Comparison of ENCODE assay signal across 8 mouse cellular contexts in the genomic region with DNA sequence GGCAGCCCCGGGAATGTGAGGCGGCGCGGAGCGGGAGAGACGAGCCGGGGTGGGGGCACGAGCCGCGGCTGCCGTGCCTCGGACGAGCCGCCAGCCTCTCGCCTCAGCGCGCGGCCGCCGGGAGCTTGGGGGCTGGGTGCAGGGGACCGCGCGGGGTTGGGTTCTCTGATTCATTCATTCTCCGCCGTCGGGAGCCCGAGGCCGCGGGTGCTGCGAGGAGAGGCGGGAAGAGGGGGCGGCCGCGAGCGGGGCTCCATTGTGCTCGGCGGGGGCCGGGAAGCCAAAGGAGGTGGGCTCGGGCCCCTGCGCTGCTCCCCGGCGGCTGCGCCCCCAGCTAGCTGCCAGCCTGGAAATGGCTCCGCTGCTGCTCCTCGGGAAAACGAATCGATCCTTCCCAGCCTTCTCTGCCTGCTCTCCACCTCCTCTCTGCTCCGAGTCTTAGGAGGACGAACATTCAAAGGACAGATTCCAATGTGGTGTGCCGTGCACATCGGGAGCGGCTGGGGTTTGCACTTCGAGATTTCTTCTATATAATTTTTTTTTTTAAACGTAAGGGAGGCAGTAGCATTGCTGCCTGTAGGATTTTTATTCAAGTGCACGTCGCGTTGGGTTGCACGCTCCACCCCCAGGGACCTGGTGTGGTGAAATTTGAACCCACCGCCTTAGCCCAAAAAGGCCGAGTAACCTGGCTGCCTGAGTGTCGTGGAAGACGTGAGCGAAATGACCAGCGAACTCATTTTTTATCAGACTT. TPM values are rescaled to one million over a fixed set of nuclear protein-coding genes. Genes with fewer than 3 reads are reported as not detected.
DNase-seq lines count a peak whose midpoint lies in the region; ATAC-seq and TF ChIP-seq lines count a peak whose summit lies in the region.

No protein-coding gene starts in this region.

- peak overlapping the region; percentile 90 for H3K9ac ChIP-seq in embryonic facial prominence, embryonic 11.5 days (replicated peaks; ENCODE audit: low read length)
- peak overlapping the region; percentile 91 for H3K9ac ChIP-seq in heart, embryonic 15.5 days
- peak overlapping the region; percentile 58 for H3K9ac ChIP-seq in lung, postnatal 0 days (replicated peaks; ENCODE audit: low read depth)

- TF ChIP-seq POLR2A in small intestine, adult 2 months (IDR thresholded peaks at IDR 0.05; ENCODE audit: low read depth, low read length): no peak

- no peaks in the 10 kb centered on the region for H3K36me3 ChIP-seq in embryonic facial prominence, embryonic 11.5 days (replicated peaks; ENCODE audit: control insufficient read depth, insufficient read depth, low read depth, low read length)
- no peaks in the 10 kb centered on the region for H3K36me3 ChIP-seq in heart, embryonic 15.5 days
- H3K36me3 ChIP-seq in lung, postnatal 0 days (ENCODE audit: insufficient read depth, low read length): no peaks in the 10 kb centered on the region
- no peaks in the 10 kb centered on the region for H3K36me3 ChIP-seq in small intestine, adult 2 months (ENCODE audit: control insufficient read depth, insufficient read depth, low read length)

- H3K27me3 ChIP-seq in embryonic facial prominence, embryonic 11.5 days (ENCODE audit: control insufficient read depth, insufficient read depth, low read length): no peaks in the 10 kb centered on the region
- H3K27me3 ChIP-seq in heart, embryonic 15.5 days: no peaks in the 10 kb centered on the region
- H3K27me3 ChIP-seq in lung, postnatal 0 days (replicated peaks; ENCODE audit: insufficient read depth, low read length): no peaks in the 10 kb centered on the region
- H3K27me3 ChIP-seq in small intestine, adult 2 months (ENCODE audit: control insufficient read depth, insufficient read depth, low read length): no peaks in the 10 kb centered on the region

- H3K4me3 ChIP-seq in embryonic facial prominence, embryonic 11.5 days (ENCODE audit: low read depth, low read length): peak overlapping the region; percentile 87
- H3K4me3 ChIP-seq in heart, embryonic 15.5 days: peak overlapping the region; percentile 86
- H3K4me3 ChIP-seq in lung, postnatal 0 days (ENCODE audit: low read depth, low read length): peak overlapping the region; percentile 94
- H3K4me3 ChIP-seq in small intestine, adult 2 months (ENCODE audit: low read depth, low read length): peak overlapping the region; percentile 77

- WGBS in embryonic facial prominence, embryonic 11.5 days: under 1% methylated on average over 56 of the region's 64 CpGs
- under 1% methylated on average over 50 of the region's 64 CpGs for WGBS in heart, embryonic 15.5 days
- under 1% methylated on average over 28 of the region's 64 CpGs for WGBS in lung, postnatal 0 days
- under 1% methylated on average over 64 of the region's 64 CpGs for WGBS in small intestine, adult 2 months

- ATAC-seq in embryonic facial prominence, embryonic 11.5 days (replicated peaks; ENCODE audit: insufficient number of reproducible peaks, low FRiP score, low TSS enrichment, low read depth): peak; percentile 68
- ATAC-seq in heart, embryonic 15.5 days (replicated peaks; ENCODE audit: insufficient number of reproducible peaks, insufficient read depth, low FRiP score, low read depth): peak; percentile 41
- ATAC-seq in lung, postnatal 0 days: peak; percentile 36

- DNase-seq in cerebellum, adult 9-10 months: peak; percentile 55
- no peak for DNase-seq in cerebellum, adult 9-11 months
- peak; percentile 39 for DNase-seq in MEL-GATA-1-ER (ENCODE audit: extremely low read depth, low read depth)
- DNase-seq in embryonic facial prominence, embryonic 11.5 days (ENCODE audit: low spot score): peak; percentile 78
- DNase-seq in kidney, postnatal 25 days: peak; percentile 34 to 59
- DNase-seq in lung, postnatal 0 days (ENCODE audit: low spot score): peak; percentile 55

- H3K4me1 ChIP-seq in embryonic facial prominence, embryonic 11.5 days (ENCODE audit: control insufficient read depth, insufficient read depth, low read length): peaks cover 3% of the 10 kb centered on the region; the same call in 1 of the 2 replicates
- H3K4me1 ChIP-seq in heart, embryonic 15.5 days (replicated peaks): peaks cover 5% of the 10 kb centered on the region
- no peaks in the 10 kb centered on the region; the same call in 1 of the 2 replicates for H3K4me1 ChIP-seq in lung, postnatal 0 days (ENCODE audit: insufficient read depth, low read depth, low read length)
- H3K4me1 ChIP-seq in small intestine, adult 2 months (ENCODE audit: control insufficient read depth, insufficient read depth, insufficient read length, low read length): no peaks in the 10 kb centered on the region

- TF ChIP-seq EP300 in lung, postnatal 0 days (IDR thresholded peaks at IDR 0.05): no peak

- peak overlapping the region; percentile 96 for H3K27ac ChIP-seq in embryonic facial prominence, embryonic 11.5 days (replicated peaks; ENCODE audit: low read depth, low read length)
- H3K27ac ChIP-seq in heart, embryonic 15.5 days: peak overlapping the region; percentile 97
- peak overlapping the region; percentile 92 for H3K27ac ChIP-seq in lung, postnatal 0 days (ENCODE audit: low read length)
- peak overlapping the region; percentile 41 for H3K27ac ChIP-seq in small intestine, adult 2 months (ENCODE audit: insufficient read depth, low read depth, low read length)

- TF ChIP-seq CTCF in lung, postnatal 0 days (IDR thresholded peaks at IDR 0.05): no peak
- TF ChIP-seq CTCF in small intestine, adult 2 months (IDR thresholded peaks at IDR 0.05; ENCODE audit: extremely low read depth, insufficient read length, insufficient replicate concordance, low read depth, low read length): no peak

- no peaks in the 10 kb centered on the region for H3K9me3 ChIP-seq in embryonic facial prominence, embryonic 11.5 days (replicated peaks; ENCODE audit: control insufficient read depth, low read length)
- no peaks in the 10 kb centered on the region for H3K9me3 ChIP-seq in heart, embryonic 15.5 days (replicated peaks)
- no peaks in the 10 kb centered on the region for H3K9me3 ChIP-seq in lung, postnatal 0 days (ENCODE audit: low read length)

- H3K4me2 ChIP-seq in embryonic facial prominence, embryonic 11.5 days (ENCODE audit: low read depth, low read length): peak overlapping the region; percentile 46
- H3K4me2 ChIP-seq in heart, embryonic 15.5 days: peak overlapping the region; percentile 75
- H3K4me2 ChIP-seq in lung, postnatal 0 days (replicated peaks; ENCODE audit: low read depth, low read length): peak overlapping the region; percentile 97

RNA-seq across cellular contexts. Expression of a gene that starts 5.0 kb away (rescaled TPM):
- polyA plus RNA-seq in embryonic facial prominence, embryonic 11.5 days (2014; fragmentation: Nextera tagmentation; extraction: Ambion mirVana): 8.8 and 11.4 TPM in 2 replicates
- 12.8 and 13.2 TPM in 2 replicates for polyA plus RNA-seq in heart, embryonic 15.5 days (2015; fragmentation: Nextera tagmentation; extraction: Ambion mirVana)
- polyA plus RNA-seq in lung, postnatal 0 days (2015; fragmentation: Nextera tagmentation; extraction: Ambion mirVana): 2.3 and 2.7 TPM in 2 replicates
- 1.6 and 3.4 TPM in 2 replicates for polyA plus RNA-seq in small intestine, adult 2 months (2012; rRNA removed)

Comparison
In these comparisons a context has a peak if more than half of its experiments do, and no peak if none do; other contexts are left out.
1. H3K27ac ChIP-seq: peak in every context shown above with its lines; median percentile 97 in heart, embryonic 15.5 days; 96 in embryonic facial prominence, embryonic 11.5 days; 92 in lung, postnatal 0 days; 41 in small intestine, adult 2 months.
2. H3K4me2 ChIP-seq: peak in every context shown above with its lines; median percentile 97 in lung, postnatal 0 days; 75 in heart, embryonic 15.5 days; 46 in embryonic facial prominence, embryonic 11.5 days.